Mouse (Mus musculus) gastrocnemius, postnatal 36 days (tissue): ENCODE data around the gene Axin2. TPM values are rescaled to one million over a fixed set of nuclear protein-coding genes. Genes with fewer than 3 reads are reported as not detected.

ENCODE experiments used
- DNase-seq, 2 experiments: peaks; one replicate each; pipeline ENCODE4 v3.0.0; 2022
- intact Hi-C: fragments of 180-260 bp; cut with DNase I; formaldehyde crosslinking; loops from one replicate; pipeline ENCODE4 v1.15.1; 2025
- total RNA-seq, 2 experiments: library from RNA; stranded (reverse); gene quantifications; 2 replicates each; pipeline ENCODE4 v1.2.3; 2021

Gene Axin2
- total RNA-seq, 2 experiments from 2014 or later = 7.0 to 15.0 TPM

GRCm38 (mm10) chr11:108901670-108902069 is 18.5 kb upstream of the Axin2 start:
- intact Hi-C loops = no loop called here
- no peak for DNase-seq

DNA sequence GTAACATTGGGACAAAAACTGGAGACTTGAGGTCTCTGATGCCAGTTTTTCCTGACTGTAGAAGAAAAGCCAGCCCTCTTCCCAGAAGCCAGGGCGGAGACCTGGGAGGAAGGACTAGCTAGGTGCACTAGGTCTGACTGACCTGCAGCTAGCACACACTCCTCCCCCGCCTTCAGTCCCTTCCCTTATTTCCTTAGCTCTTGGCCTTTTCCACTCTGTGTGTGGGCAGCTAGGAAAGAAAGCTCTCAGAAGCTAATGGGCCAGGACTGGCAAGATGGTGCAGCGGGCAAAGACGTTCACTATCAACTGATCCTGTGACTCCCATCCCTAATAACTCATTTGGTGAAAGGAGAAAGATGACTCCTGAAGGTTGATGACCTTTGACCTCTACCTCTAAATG is 17.8 kb upstream of the Axin2 start:
- intact Hi-C loops = no loop called here
- no peak for DNase-seq

GRCm38 (mm10) chr11:108906590-108907254 is 13.4 kb upstream of the Axin2 start:
- no peak for DNase-seq
- intact Hi-C loops = loop anchor here (5.0 kb wide), 1 partner anchor 149 kb away; no protein-coding TSS in a partner anchor

GRCm38 (mm10) chr11:108909396-108910195 is 10.6 kb upstream of the Axin2 start:
- DNase-seq = no peak
- intact Hi-C loops = loop anchor here (5.0 kb wide), 1 partner anchor 152 kb away; no protein-coding TSS in a partner anchor

- intact Hi-C loops = no loop called here
- no peak for DNase-seq
Measured at GRCm38 (mm10) chr11:108910328-108910886, 9.7 kb upstream of the Axin2 start.

DNA sequence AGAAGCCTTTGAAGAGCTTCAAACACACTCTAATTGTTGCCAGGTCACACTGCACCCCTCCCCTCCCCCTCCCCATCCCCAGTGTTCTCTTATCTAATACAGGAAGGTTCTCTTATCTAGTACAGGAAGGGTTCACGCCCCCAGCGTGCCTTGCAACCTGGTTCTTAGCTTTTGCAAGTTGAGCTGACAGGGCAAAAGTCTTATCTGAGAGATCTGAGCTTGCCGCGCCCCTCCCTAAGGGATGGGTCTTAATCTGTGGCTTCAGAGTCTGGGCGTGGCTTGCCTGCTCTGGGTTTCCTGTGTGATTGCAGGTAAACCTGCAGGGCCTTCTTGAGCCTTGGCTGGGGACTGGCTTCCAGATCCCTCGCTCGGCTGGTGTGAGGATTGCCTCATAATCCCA is 9.2 kb upstream of the Axin2 start:
- intact Hi-C loops = no loop called here

GRCm38 (mm10) chr11:108912174-108912573 is 8.0 kb upstream of the Axin2 start:
- intact Hi-C loops = no loop called here
- DNase-seq = no peak

More for the DNA sequence above, 9.2 kb upstream of the Axin2 start:
- DNase-seq = no peak

GRCm38 (mm10) chr11:108917422-108918324 is 2.5 kb upstream of the Axin2 start:
- intact Hi-C loops = no loop called here
- no peak for DNase-seq

DNA sequence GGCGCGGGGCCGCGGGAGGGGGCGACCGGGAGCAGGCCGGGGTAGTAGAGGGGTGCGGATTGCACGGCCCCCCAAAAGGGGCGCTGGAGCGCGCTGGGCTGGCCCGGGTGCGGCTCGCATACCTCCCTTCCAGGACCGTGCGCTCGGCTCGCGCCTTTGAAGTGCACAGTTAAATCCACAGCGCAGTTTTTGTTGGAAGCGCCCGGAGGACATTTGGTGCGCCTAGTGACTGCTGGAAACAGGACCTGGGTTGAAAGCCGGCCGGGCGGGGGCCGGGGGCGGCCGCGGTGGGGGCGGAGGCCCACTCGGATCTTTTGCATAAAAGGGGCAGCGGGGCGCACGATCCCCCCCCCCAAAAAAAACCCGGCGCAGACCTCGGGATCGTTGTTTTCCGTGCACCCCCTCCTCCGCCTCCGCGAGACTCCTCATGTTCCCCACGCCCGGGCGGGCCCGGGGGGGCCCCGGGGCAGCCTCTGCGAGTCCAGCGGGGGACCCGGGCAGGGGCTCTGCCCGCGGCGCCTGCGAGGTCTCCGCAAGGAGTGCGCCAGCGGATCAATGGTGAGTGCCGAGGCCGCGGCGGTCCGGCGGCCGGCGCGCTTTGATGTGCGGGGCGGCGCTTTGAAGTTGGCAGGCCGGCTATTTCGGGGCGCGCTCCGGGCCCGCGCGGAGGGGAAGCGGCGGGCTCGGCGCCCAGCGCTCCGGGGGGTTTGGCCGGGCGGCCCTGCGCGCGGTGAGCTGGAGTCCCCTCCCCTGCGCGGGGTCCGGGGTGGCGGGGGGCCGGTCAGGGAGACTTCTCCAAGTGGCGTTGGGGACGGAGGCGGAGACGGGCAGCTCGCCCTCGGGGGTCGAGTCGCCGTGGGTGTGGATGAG is 722 bp downstream of the Axin2 start:
- intact Hi-C loops = loop anchor here (5.0 kb wide), 2 partner anchors 71 to 506 kb away; partner anchors contain the start of gene Amz2
- DNase-seq = peak; percentile 78 to 79

DNA sequence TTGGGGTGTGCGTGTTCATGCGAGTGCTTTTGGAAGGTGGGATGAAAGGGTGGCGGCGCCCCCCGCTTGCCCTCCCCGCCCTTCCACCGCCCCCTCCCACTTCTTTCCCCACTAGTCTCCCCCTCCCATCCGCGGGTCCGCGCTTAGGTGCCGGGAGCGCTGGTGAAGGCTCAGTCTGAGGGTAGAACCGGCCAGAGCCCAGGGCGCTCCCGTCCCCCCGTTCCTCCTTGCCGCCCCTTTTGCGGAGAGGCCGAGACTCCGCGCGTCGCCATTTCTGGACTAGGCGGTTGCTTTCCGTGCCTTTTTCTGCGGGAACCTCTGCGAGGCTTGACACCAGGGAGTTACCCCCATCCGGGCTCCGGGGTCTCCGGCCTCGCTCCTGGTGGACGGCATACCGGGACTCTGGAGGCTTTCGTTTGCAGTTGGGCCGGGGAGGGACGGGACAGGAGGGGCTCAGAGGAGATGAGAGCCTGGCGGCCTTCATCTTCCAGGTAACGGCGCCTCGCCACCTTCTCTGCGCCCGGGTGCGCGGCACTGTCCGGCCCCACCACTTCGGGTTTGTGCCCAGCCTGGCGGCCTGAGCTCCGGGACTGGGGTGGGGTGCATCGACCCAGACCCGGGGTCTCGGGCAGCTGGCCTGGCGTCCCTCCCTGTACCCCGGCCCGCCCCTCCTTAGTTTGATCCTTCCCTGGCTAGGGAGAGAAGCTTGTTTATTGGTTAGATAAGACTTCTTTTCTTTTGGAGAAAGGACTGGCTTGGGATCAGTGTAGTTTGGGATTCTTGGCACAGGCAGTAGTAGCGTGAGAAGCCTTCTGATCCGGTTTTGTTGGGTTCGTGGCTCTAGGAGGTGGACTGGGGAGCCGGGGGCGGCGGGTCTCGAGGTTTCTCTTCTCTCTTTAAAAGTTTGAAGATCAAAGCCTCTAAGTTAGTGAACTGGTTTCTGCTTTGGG is 1.6 kb downstream of the Axin2 start:
- intact Hi-C loops = loop anchor here (1.0 to 5.0 kb wide), 3 partner anchors 71 to 506 kb away; partner anchors contain the start of gene Amz2
- peak in 1 of 2 experiments; percentile 43 for DNase-seq

GRCm38 (mm10) chr11:108922511-108923187 is 2.5 kb downstream of the Axin2 start:
- intact Hi-C loops = loop anchor here (1.0 to 5.0 kb wide), 3 partner anchors 70 to 505 kb away; partner anchors contain the start of gene Amz2
- no peak for DNase-seq

DNA sequence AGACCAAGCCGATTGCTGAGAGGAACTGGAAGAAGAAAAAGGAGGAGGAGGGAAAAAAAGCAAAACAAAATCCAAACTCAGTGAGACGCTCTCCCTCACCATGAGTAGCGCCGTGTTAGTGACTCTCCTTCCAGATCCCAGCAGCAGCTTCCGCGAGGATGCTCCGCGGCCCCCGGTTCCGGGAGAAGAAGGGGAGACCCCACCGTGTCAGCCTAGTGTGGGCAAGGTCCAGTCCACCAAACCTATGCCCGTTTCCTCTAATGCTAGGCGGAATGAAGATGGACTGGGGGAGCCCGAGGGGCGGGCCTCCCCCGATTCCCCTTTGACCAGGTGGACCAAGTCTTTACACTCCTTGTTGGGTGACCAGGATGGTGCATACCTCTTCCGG is 3.0 kb downstream of the Axin2 start:
- intact Hi-C loops = loop anchor here (5.0 kb wide), 2 partner anchors 69 to 504 kb away; partner anchors contain the start of gene Amz2
- no peak for DNase-seq

DNA sequence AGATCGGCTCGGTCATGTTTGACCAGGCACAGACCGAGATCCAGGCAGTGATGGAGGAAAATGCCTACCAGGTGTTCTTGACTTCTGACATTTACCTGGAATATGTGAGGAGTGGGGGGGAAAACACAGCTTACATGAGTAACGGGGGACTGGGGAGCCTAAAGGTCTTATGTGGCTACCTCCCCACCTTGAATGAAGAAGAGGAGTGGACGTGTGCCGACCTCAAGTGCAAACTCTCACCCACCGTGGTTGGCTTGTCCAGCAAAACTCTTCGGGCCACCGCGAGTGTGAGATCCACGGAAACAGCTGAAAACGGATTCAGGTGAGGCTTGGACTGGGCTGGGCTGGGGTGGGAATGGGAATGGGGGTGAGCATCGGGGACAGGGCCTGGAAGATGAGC is 3.6 kb downstream of the Axin2 start:
- intact Hi-C loops = loop anchor here (2.0 to 5.0 kb wide), 3 partner anchors 69 to 504 kb away; partner anchors contain the start of gene Amz2
- no peak for DNase-seq

- intact Hi-C loops = loop anchor here (2.0 to 5.0 kb wide), 3 partner anchors 68 to 503 kb away; partner anchors contain the start of gene Amz2
- DNase-seq = no peak
Measured at GRCm38 (mm10) chr11:108924346-108924745, 4.2 kb downstream of the Axin2 start.

GRCm38 (mm10) chr11:108925202-108925601 is 5.1 kb downstream of the Axin2 start:
- intact Hi-C loops = loop anchor here (2.0 kb wide), 1 partner anchor 472 kb away; no protein-coding TSS in a partner anchor
- DNase-seq = peak; percentile 72 to 80

DNA sequence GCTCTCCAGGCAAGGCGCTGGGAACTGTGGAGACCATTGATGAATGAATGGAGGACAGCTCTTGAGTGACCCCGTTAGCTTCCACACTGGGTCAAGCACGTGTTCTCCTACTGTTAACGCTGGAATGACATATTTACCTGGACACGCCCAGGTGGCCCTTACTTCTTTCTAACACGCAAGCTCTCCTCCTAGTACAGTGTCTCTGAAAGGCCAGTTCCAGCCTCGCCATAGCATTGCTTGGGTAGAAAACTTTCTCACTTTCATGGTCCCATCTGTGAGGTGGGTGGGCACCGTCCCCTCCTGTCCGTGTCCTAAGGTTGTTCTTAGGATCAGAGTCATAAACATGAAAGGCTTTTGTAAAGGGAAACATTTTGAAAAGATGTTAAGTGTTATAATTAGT is 5.7 kb downstream of the Axin2 start:
- no peak for DNase-seq
- intact Hi-C loops = loop anchor here (2.0 kb wide), 2 partner anchors 253 to 473 kb away; no protein-coding TSS in a partner anchor
